Mouse (Mus musculus) thymus, postnatal 36 days (tissue): ENCODE results near the gene Hpse.

Experiments used
- DNase-seq, 2 experiments: peaks; one replicate each; pipeline ENCODE4 v3.0.0; 2022; ENCODE audit warnings: mixed read lengths in 2 of 2

The Hpse gene

DNA sequence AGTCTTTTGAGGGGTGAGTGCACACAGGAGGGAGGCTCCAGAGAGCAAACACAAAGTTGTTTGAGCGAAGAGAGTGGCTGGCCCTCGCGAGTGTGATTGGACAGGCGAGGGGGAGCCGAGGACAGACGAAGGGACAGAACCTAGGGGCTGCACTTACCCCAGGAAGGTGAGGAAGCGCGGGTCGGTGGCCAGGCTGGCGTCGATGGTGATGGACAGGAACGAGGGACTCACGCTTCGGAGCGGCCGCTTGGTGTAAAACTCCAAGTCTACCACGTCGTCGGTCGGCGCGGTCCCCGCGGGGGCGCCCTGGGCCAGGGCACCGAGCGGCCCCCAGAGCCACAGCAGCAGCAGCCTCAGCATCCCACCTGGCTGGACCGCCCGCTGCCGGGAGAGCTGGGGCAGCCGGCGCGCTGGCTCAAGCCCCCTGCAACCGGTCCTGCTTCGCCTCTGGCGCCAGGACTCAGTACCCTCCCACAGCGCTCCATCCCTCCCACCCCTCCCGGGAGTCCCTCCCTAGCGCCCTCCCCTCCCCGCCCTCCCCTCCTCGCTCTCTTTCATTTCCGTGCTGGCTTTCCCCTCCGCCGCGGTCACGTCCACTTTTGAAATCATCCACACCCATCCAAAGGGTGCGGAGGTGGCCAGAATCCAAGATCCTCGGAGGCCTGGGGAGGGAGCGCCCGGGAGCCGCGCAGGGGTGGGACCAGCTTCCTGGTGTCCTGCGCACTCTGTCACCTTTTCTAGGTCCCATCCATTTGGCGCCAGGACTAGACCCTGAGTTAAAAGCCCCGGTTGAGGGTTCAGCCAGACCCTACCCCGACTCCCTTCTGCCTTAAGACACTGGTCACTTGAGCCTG, at the start of gene Hpse:
TSS of gene Hpse (minus strand) at position 482 of the 854 bp plus-strand sequence.
- peak; percentile 58 to 62 for DNase-seq

DNA sequence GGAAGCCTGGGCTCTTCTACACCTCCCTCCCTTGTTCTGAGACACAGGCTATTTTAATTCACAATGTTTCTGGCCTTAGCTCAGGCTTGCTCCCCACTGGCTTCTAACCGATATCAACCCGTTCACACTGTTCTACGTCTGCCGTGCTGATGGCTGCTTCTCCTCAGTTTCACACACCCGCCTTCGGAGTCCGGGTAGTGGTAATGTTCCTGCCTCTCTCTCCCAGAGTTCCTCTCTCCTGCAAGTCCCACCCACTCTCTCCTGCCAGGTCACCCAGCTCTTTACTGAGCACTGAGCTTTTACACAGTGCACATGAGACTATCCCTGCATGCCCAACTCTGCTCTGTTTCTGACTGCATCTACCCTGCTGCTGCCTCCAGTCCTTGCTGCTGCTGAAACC, 46.5 kb upstream of the Hpse start:
- no peak for DNase-seq

DNA sequence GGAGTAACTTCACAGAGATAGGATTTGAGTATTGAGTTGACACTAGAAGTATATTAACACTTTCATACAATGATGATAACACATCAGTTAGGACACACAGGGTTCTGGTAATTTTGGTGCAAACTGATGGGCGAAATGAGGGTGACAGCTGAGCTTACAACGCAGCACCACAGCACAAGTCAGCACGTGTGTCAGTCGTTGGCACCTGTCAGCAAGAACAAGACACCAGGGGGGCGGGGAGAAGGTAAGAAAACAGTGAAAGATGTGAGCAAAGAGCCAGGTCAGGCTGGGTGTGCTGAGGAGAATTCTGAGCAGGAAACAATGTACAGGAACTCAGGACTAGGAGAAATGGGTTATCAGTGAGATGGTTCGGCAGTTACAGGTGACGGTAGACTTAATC, 42.2 kb upstream of the Hpse start:
- DNase-seq, result no peak

DNA sequence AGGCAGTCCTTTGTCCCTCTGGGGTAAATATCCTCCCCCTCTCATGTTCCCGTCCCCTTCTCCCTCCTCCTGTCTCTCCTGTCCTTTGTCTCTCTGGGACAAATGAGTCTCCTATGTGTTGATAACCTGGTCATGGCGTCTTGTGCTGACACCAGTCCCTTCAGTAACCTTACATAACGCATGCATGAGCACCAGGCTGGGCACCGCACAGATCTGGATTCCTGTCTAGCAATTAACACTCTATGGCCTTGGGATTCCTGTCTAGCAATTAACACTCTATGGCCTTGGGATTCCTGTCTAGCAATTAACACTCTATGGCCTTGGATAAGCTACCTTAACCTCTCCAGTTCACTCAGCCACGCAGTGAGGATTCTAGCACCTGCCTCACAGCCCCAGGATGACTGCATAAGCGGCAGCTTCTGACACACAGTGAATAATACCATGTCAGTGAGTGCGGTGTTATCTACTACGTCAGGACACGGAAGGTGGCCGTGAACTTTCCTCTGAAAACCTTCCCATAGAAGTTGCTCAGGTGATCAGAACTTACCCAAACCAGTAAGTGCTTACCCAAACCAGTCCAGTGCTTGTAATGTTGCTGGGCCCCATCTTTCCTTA, 40.6 kb upstream of the Hpse start:
- DNase-seq, result no peak

DNA sequence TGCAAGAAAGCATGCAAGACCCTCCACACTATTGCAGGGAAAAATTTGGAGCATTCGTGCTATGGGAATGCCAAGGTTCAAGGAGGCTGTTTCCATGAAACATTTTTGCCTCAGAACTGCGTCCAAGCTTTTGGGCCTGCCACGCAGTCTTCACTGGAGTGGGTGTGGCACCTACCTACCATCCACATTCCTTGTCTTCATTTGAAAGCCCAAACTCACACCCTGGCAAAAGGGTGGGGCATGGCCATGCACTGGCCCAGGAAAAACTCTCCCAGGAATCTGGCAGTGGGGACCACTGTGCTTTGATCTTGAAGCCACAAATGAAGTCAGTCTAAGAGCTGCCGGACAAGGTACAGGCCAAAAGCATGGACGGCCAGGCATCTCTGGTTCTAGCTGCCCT, 38.6 kb upstream of the Hpse start:
- DNase-seq, result no peak

DNA sequence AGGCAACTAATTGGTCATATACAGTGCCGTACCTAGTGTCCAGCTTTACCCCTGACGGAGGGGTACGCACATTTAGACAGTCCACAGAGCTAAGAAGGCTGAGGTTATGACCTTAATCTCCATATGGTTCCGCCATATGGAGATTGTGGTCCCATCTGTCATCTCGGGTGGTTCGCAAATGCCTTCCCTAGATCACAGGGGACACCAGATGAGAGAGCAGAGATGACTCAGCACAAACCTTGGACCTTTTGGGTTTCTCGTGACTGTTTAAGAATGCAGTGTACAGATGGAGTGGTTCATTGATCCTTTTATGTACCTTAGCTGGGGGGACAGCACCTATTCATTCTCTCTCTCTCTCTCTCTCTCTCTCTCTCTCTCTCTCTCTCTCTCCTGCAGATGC, 33.9 kb upstream of the Hpse start:
- no peak for DNase-seq

DNA sequence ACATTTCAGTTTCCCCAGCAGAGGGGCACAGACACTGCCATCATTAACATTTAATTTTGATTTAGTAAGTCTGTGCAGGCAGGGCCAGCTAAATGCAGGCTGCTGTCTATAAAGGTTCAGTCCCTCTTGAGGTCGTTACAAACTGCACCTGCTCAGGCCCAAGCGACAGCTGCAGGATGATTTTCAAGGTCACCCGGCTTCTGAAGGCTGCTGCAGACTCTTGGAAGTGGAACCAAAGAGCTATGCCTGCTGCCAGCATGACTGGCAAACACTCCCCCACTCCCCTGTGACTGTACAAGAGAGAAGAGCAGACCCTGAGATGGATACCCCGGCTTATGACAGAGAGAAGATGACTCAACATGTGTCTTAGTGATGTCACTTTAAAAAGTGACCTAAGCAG, 32.1 kb upstream of the Hpse start:
- DNase-seq, result peak; percentile 15 to 45

DNA sequence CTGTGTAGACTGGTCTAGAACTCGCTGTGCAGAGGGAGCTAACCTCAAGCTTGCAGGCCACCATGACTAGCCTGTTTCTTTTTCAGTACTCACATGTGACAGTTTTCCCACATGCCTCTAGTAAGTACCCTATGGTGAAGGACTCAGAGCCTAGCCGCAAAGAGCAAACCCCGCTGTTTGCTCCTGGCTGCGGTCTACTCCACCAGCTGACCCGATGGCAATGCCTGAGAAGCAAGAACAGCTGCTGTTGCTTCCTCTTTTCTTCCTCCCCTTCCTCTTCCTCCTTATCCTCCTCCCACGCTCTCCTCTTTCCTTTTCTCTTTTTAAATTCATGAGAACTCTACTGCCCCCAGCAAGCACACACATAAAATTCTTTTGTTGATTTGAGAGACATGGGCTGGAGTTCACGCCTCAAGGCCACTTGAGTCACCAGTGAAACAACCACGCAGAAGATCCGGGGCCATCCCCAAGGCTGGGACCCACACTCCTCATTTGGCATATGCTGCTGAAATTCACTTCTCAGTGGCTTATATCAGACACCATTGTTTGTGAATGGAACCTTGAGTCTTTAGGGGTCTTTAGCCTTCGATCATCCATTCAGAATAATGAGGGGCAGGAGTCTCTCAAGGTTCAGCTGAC, 31.2 kb upstream of the Hpse start:
- DNase-seq, result peak; percentile 29 to 55

DNA sequence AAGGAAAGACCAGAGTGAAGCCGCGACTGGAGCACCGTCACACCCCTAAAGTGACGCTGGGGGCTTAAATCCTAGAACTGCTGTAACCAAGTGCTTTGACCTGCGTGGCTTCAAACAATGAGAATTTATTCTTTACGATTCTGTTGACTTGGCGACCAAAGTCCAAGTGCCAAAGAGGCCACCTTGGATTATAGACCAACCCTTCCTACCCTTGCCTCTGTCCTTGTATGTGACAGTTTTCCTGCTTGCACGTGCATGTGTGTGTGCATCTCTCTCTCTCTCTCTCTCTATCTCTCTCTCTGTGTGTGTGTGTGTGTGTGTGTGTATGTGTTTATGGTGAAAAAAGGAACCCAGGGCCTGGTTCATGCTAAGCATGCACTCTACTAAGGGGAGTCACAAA, 19.3 kb upstream of the Hpse start:
- DNase-seq, result no peak

DNA sequence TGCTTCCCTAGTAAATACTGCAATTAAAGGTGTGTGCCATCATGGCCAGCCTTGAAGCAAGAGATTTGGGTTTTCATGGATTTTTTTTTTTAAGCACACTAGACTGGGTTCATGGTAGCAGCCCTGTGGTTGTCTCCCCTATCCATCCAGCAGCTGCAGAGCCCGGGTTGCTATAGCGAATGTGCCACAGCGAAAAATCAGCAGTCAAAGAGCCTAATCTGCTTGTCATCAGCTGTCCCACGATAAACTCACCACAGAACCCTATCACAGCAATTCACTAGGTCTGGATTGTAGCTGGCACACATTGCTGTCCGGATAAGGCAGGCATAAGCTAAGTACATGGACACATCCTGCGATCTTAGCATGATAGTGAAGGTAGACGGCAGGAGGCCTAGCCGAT, 17.4 kb upstream of the Hpse start:
- DNase-seq, result no peak

DNA sequence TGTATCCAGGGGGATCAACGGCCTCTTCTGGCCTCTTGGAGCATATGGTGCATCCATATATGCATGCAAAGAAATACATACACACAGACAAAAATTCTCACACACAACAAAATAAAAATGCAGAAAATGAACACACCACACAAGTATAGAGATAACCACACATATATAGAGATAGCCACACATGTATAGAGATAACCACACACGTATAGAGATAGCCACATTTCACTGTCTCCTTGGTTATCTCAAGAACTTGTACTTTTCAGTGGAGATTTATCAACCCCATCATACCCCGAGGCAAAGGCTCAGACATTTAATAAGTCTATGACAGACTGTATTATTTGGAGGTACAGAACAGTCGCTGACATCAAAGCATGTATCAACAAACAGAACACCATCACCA, 15.0 kb upstream of the Hpse start:
- DNase-seq, result no peak

DNA sequence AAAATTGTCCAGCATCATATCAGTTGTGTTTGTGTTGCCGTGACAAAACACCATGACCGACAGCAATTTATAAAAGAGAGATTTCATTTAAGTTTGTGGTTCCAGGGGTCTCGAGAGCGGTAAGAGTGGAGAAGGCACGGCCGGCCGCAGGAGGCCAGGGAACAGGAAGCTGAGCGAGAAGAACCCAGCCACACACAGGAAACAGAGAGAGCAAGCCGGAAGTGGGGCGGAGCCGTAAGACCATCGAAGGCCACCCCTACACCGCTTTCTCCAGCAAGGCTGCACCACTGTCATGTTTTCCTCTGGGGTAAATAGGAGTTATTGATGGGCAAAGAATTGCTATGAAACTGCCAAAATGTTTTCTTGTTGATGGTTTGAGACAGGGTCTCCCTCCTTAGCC, 9.2 kb upstream of the Hpse start:
- DNase-seq, result peak; percentile 72 to 77

DNA sequence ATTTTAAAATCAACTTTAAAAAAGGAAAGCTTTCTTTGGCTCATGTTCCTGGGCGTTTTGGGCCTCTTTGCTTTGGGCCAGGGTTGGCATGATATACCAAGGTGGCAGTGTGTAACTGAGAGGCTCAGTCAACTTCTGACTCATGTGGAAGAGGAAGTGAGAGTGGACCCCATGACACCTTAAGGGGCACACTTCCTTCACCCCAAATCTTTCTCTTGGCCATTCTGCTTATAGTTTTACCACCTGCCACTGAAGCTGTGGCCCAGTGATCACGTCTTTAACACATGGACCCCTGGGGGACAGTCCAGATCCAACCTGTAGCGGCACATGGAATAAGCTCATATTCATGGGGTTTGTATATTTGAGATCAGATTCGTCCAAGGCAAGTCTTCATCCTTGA, 6.5 kb upstream of the Hpse start:
- no peak for DNase-seq

DNA sequence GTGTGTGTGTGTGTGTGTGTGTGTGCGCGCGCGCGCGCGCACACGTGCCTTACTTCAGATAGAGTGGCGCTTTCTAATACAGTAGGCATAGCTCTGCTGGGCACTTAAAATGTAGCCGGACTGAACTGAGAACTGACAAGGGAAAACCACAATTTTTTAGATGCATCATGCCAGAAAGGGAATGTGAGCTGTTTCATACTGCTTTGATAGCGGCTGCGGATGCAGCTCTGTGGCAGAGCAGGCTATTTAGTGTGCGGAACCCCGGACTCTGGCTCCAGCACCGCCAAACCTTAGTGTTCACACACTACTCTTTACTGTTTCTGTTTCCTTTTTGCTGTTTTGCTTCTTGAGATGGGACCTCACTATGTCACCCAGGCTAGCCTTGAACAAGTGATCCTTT, 2.8 kb downstream of the Hpse start:
- no peak for DNase-seq

DNA sequence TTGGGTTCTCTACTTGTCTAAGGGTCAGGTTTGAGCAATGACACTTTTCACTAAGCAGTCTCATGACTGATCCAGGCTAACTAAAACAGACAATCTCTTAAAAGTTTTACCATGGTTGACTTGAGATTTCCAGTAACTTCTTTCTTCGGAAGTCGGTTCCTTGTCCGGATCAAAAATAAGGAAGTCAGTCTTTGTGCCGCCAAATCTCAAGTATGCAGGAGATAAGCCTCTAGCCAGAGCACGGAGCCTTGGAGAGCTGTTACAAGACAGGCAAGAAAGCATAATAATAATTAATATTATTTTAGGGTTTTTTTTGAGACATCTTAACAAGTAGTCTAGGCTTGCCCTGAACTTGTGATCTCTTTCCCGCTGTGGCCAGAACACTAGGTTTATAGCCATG, 8.3 kb downstream of the Hpse start:
- DNase-seq, result no peak

DNA sequence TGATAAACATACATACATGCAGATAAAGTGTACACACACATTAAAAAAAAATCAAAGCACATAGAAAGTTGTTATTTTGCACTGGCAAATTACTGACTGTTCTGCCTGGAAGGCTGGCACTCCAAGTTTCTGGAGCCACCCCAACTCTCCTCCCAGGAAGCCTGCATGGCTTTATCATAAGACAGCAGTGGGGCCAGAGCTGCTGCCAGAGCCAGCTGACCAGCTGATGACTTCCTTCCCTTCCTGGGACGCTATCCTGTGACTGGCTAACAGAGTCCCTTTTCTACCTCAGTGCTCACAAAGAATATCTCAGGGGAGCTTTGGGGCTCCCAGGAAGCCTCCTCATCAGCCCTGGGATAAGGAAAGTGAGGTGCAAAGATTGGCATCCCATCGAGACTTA, 9.5 kb downstream of the Hpse start:
- DNase-seq, result no peak

DNA sequence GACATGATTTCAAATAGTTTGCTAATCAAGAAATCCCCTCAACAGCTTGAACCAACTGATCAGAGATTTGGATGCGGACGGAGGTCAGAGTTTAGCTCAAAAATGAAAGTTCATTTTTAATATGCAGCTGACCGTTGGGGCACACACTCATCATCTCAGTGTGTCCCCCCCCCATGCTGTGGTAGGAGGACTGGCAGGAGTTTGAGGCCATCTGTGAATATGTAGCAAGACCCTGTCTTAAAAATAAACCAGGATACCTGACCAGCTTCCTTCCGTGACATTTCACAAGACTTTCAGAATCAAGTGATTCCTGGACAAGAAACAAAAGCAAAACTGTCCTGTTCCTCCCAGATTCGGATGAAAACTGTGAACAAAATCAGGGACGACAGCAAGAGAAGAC, 10.5 kb downstream of the Hpse start:
- no peak for DNase-seq

DNA sequence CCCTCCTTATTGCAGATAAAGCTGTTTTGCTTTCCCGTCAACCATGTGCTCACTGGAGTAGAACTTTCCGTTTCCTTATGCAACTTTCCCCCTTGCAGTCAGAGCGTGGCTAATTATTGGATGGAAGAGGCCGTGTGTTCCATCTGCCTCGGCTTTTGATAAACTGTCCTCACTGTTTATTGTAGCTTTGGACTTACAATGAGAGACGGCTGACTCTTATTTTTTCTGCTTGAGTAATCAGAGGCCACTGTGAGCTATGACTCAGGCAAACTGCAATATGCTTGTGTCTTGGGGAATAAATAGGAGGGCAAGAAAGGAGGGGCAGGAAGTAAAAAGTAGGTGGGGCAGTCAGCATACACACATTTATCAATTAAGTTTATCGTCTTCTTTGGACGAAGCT, 12.8 kb downstream of the Hpse start:
- DNase-seq, result no peak

DNA sequence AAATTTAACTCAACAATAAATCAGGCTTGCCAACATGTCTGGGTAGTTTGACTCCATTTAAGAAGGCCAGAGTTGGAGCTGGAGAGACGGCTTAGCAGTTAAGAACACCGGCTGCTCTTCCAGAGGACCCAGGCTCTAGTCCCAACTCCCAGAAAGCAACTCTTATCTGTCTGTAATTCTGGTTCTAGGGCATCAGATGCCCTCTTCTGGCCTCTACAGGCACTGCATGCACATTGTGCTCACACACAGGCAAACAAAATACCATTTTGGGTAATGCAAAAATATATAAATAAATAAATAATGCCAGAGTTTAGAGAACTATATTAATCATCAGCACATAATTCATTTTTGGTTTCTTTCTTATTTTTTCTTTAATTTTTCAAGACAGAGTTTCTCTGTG, 15.2 kb downstream of the Hpse start:
- no peak for DNase-seq

DNA sequence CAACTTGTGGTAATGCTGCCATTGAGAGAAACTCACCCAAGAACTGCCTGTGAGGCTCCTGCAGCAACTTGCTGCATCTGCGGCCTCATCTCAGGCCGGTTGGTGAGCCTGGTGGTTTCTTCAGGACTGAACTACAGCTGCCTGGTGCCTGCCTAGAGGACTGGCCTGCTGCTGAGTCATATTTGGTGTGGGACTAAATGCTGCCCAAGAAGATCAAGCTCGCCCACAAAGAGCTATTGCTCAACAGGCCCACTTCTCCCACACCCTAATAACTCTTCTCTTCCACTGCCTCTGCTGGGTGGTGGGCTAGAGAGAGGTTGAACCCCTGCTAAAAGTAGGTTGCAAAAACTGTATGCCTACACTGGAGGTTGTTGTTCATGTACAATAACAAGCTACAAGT, 17.2 kb downstream of the Hpse start:
- DNase-seq, result no peak

DNA sequence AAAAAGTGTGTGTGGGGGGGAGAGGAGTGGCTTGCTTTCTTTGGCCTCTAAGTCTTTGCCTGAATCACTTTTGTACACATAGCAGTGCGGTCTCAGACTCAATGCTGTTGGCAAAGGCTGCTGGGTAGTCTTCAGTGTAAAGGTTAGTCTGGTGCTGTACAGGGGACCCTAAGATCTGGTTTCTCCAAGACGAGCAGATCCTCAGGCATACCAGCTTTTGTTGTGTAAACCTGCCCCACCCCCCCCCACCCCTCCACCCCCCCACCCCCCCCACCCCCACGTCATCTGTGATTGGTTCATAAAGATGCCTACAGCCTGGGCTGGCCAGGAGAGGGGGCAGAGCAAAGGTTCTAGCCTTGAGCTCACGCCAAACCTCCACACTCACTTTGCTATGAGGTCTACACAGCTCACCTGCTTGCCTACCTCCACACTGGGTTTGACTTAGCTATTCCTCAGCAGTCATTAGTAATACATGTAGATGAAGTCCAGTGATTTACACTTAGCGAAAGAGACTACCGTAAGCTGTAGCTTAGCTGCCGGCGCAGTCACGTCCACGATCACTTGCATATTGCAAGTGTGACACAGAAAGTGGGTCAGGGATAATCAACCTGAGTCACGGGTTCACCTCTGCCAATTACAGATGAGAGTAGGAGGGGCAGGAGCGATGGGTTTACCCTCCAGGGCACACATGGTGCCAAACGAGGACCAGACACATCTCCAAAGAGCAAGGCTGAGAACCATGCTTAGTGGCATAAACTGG, 18.5 kb downstream of the Hpse start:
- DNase-seq, result no peak

DNA sequence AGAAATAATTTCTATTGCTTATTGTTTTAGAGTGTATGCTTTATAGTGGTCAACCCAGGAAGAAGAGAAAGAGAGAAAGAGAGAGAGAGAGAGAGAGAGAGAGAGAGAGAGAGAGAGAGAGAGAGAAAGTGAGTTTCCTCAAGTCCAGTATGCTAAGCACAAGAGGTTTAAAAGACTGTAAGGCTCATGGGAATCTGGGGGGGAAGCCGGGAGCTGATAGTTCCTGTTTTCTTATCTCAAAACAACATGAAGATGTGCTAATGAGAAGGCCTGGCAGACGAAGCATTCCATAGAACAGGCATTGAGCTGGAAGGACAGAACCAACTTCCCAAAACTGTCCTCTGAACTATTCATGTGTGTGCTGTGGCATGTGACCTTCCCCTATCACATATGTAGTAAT, 21.6 kb downstream of the Hpse start:
- DNase-seq, result no peak

DNA sequence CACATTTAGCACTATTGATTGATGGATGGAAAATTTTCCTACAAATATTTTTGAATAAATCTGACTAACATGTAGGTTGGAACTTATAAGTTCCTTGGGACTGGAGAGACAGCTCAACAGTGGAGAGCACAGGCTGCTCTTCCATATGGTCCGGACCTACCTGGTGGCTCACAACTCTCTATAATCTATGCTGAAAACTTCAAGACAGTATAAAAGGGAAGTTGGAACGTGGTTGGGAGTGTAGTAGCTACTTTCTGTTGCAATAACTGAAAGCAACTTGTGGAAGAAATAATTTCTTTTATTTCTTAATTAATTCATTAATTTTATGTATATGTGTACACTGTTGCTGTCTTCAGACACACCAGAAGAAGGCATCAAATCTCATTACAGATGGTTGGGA, 22.1 kb downstream of the Hpse start:
- DNase-seq, result no peak

DNA sequence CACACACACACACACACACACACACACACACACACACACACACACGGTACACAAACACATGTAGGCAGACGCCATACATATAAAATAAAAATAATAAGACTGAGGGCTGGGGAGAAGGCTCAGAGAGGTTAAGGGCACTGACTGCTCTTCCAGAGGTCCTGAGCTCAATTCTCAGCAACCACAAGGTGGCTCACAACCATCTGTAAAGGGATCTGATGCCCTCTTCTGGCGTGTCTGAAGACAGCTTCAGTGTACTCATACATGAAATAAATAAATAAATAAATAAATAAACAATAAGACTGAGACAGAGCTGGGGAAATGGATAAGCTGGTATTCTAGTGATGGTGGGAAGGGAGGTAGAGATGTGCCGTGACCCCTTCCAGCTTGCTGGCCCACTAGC, 33.9 kb downstream of the Hpse start:
- no peak for DNase-seq
